Mouse (Mus musculus) embryonic facial prominence, embryonic 15.5 days (tissue): ENCODE measurements around the gene Per2. TPM values are rescaled to one million over a fixed set of nuclear protein-coding genes. Genes with fewer than 3 reads are reported as not detected.

Source experiments
- ATAC-seq: fragments of 200-750 bp; cut with Nextera tagmentation; 2 replicates; pipeline ENCODE4 v1.8.0; 2017; ENCODE audit warnings: low read depth, moderate TSS enrichment; ENCODE audit not compliant: insufficient number of reproducible peaks, low FRiP score, low TSS enrichment
- H3K27ac ChIP-seq: fragments of 300-500 bp; sonication (generic); replicated peaks from 2 replicates; pipeline ENCODE4 v1.5.1; 2015; ENCODE audit warnings: mild to moderate bottlenecking, inconsistent platforms
- H3K27me3 ChIP-seq: fragments of 300-500 bp; sonication (generic); 2 replicates; pipeline ENCODE4 v1.6.1; 2015; ENCODE audit warnings: inconsistent platforms
- H3K36me3 ChIP-seq: fragments of 300-500 bp; sonication (generic); 2 replicates; pipeline ENCODE4 v1.6.1; 2015; ENCODE audit warnings: mild to moderate bottlenecking, inconsistent platforms
- H3K4me1 ChIP-seq: fragments of 300-500 bp; sonication (generic); 2 replicates; pipeline ENCODE4 v1.6.1; 2015; ENCODE audit warnings: inconsistent platforms
- H3K4me2 ChIP-seq: fragments of 300-500 bp; sonication (generic); replicated peaks from 2 replicates; pipeline ENCODE4 v1.6.1; 2015; ENCODE audit warnings: mild to moderate bottlenecking, inconsistent platforms
- H3K4me3 ChIP-seq: fragments of 300-500 bp; sonication (generic); replicated peaks from 2 replicates; pipeline ENCODE4 v1.5.1; 2015; ENCODE audit warnings: mild to moderate bottlenecking, inconsistent platforms
- H3K9ac ChIP-seq: fragments of 300-500 bp; sonication (generic); 2 replicates; pipeline ENCODE4 v1.6.1; 2015; ENCODE audit warnings: inconsistent platforms
- H3K9me3 ChIP-seq: fragments of 300-500 bp; sonication (generic); replicated peaks from 2 replicates; pipeline ENCODE4 v1.6.1; 2016; ENCODE audit warnings: inconsistent platforms
- WGBS: fragments of 180-500 bp; shearing (Covaris S2); methylation state at CpG from one replicate; pipeline ENCODE4 v1.1.7; 2015; 5-methylcytosine and 5-hydroxymethylcytosine counted together
- polyA plus RNA-seq: library from polyadenylated mRNA; unstranded; fragments of >200 nt; fragmentation: Nextera tagmentation; extraction: Ambion mirVana; gene quantifications from 2 replicates; pipeline ENCODE4 v1.2.1, GENCODE M21; 2015

Per2 gene
- polyA plus RNA-seq, 1 experiment from 2014 or later, result 4.4 TPM

DNA sequence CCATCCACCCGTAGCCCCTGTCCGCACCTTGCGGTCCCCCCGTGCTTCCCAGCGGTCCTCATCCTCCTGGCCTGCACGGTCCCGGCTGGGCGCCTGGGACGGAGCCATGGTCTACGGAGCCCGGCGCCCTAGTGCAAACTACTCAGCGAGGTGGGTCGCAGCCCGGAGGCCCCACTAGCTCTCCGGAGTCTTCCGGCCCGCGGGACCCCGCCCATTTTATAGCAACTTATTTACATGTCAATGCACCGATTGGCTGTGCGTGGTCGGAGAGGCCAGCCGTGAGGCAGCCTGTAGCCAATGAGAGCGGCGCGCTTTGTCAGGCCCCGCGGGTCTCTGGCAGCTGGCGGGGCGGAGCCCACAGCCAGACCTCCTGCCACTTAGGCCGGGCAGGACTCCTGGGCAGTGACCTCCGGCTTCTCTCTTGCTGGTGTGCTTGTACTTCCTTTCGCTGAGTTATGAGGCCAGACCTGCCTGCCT is 46.1 kb downstream of the Per2 start:
- peak overlapping the region; percentile 84 for H3K4me3 ChIP-seq
- H3K27me3 ChIP-seq, result no peaks in the 10 kb centered on the region
- H3K4me2 ChIP-seq, result peak overlapping the region; percentile 96
- no peaks in the 10 kb centered on the region for H3K9me3 ChIP-seq
- H3K27ac ChIP-seq, result peak overlapping the region; percentile 92
- under 1% methylated on average over 34 of the region's 34 CpGs for WGBS
- H3K9ac ChIP-seq, result peak overlapping the region; percentile 74
- H3K36me3 ChIP-seq, result 0 out of 2 replicates have a peak, but pooled peaks cover 8% of the 10 kb centered on the region
- H3K4me1 ChIP-seq, result peaks cover 35% of the 10 kb centered on the region
- peak; percentile 92 for ATAC-seq

DNA sequence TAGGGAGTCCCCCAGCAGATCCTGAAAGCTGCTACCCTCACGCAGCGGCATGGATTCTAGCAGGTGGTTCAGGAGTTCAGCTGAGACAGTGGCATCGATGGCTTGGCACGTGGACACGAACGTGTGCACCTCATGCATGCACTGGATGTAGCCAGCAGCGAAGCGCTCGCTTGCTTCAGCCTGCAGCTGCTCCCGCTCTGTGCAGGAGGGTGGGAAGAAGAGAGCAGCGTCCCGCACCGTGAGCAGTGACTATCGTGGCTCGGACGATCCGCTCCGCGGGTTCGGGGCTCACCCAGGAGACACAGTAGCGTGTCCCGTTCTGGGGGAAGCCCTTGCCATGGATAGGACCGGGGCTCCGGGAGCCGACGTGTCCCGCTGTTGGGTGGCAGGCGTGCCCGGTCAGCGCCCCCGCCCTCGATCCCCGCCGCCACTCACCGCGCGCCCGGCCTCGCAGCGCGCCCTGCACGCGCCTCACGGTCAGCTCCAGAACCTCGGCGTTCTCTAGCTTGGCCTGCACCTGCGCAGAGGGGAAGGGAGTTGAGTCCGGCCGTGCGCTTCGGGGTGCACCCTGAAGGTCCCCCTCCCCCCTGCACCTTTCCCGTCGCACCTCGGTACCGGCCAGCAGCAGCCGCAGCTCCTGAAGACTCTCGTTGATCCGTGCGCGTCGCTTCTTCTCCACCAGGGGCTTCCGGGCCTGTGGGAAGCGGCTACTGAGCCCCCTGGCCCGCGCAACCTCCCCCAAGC is 46.7 kb downstream of the Per2 start:
- H3K9me3 ChIP-seq, result no peaks in the 10 kb centered on the region
- H3K27ac ChIP-seq, result peak overlapping the region; percentile 88
- peak overlapping the region; percentile 84 for H3K4me3 ChIP-seq
- peak overlapping the region; percentile 96 for H3K4me2 ChIP-seq
- H3K4me1 ChIP-seq, result peaks cover 35% of the 10 kb centered on the region
- WGBS, result 3% methylated on average over 63 of the region's 65 CpGs
- H3K36me3 ChIP-seq, result 0 out of 2 replicates have a peak, but pooled peaks cover 5% of the 10 kb centered on the region
- peak overlapping the region; percentile 74 for H3K9ac ChIP-seq
- no peaks in the 10 kb centered on the region for H3K27me3 ChIP-seq
- peak; percentile 16 for ATAC-seq

DNA sequence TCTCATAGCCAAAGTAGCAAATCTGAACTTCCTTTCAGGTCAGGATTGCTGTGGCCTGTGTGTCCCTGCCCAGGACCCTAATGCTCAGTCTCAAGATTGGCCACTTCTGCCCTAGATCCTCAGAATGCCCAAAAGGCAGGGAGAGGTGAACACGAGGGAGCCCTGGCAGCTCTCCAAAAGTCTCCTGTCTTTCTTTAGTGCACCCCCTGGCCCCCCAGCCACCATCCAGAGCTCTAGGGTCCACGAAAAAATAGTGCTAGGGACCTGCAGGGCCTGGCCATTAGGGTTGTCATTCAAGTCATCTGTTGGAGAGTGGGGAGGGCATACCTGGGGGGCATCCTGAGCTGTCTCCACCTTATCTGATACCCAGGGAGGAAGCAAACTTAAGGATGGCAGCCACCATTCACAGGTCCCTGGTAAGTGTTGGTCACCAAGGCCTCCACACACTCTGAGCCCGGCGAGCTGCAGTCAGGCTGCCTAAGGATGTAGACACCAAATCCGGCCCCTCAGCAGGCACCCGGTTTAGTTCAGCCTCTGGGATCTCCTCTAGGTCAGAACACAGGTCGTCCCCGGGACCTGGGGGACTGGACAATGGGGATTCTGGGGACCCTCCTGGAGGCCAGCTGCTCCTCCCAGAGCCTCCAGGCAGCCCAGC is 47.4 kb downstream of the Per2 start:
- Histone ChIP-seq H3K27ac (no peak overlapping the region), H3K36me3 (no peaks in the 10 kb centered on the region), H3K4me3 (peak overlapping the region; percentile 84), H3K9ac (no peak overlapping the region), H3K4me2 (peak overlapping the region; percentile 96), H3K9me3 (no peaks in the 10 kb centered on the region), H3K4me1 (peaks cover 35% of the 10 kb centered on the region), H3K27me3 (no peaks in the 10 kb centered on the region)
- ATAC-seq, result no peak
- 56% methylated on average over 8 of the region's 8 CpGs for WGBS

DNA sequence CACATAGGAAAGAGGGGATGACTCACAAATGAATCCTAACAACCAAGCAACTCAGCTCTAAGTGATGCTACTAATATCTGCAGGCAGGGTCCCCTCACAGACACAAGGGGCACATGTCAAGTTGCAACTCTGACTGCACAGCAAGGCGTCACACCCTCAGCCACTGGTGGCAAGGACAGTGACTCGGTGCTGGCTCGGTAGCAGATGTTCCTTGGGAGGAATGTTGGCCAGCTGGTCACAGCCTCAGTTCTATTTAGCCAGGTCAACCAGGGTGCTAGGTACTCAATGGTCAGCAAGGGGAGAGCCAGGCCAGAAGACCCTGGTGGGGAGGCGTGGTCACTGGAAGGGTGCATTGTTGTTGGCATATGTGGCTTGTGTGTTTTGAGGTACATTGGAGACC is 51.3 kb downstream of the Per2 start:
- Histone ChIP-seq H3K4me3 (no peak overlapping the region), H3K27me3 (peaks cover 4% of the 10 kb centered on the region), H3K4me1 (peaks cover 19% of the 10 kb centered on the region), H3K27ac (no peak overlapping the region), H3K36me3 (no peaks in the 10 kb centered on the region), H3K9me3 (no peaks in the 10 kb centered on the region), H3K9ac (no peak overlapping the region), H3K4me2 (no peak overlapping the region)
- no peak for ATAC-seq
- 80% methylated on average over 4 of the region's 4 CpGs for WGBS

DNA sequence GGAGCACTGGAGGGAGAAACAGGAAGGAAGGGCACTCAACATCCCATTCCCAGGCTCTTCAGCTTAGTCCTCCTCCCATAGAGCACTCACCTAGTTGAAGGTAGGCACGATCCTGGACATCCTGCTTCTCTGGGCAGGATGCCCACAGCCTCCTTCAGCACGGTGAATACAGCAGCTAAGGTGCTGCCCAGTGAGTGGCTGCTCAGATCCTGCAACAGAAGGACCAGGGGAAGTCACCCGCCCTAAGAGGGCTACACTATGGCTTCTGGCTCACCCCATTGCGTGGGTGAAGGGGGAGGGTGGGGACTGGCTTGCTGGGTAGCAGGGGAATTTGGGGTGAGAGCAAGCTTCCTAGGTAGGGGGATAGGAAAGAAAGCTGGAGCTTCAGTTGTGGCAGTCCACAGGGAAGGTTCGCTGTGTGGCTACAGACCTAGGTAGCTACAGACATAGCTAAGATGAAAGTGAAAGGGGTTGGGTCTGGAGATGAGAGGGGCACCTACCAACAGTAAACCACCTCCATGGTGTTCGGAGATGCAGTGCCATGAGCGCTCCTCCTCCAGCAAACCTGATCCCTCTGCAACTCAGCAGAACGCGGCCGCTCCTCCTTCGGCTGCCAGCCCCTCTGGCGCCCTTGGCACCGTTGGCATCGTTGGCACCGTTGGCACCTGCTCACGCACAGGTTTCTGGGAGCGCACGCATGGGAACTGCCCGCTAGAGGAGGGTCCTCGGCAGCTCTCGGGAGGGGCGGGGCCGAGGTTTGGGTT is 53.5 kb downstream of the Per2 start:
- H3K27me3 ChIP-seq, result peaks cover 4% of the 10 kb centered on the region
- H3K36me3 ChIP-seq, result no peaks in the 10 kb centered on the region
- WGBS, result 55% methylated on average over 23 of the region's 23 CpGs
- no peak overlapping the region for H3K27ac ChIP-seq
- no peaks in the 10 kb centered on the region for H3K9me3 ChIP-seq
- no peak overlapping the region for H3K4me3 ChIP-seq
- H3K4me2 ChIP-seq, result no peak overlapping the region
- ATAC-seq, result no peak; the same call in 1 of the 2 replicates
- 0 out of 2 replicates have a peak, but pooled peaks cover 6% of the 10 kb centered on the region for H3K4me1 ChIP-seq
- no peak overlapping the region for H3K9ac ChIP-seq

DNA sequence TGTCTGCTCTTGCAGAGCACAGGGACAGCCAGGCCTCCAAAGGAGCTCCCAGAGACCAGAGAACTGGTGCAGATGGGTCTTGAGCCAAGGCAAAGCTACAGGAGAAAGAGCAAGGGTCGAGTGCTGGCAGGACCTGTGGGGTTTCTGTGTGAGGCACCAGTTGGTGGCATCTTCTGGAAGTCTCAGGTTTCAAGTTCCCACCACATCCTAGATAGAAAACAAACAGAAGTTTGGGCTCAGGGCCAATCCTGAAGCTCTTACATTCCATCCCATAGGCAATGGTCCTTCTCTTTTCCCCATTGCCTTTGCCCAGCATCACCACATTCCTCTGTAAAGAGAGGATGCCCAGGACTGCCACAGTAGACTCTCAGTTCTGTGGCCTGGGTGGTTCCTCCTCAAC is 54.1 kb downstream of the Per2 start:
- ATAC-seq, result no peak
- WGBS, result 18% methylated on average over 1 of the region's 1 CpGs
- no peak overlapping the region for H3K4me3 ChIP-seq
- H3K27me3 ChIP-seq, result peaks cover 4% of the 10 kb centered on the region
- no peaks in the 10 kb centered on the region for H3K36me3 ChIP-seq
- H3K27ac ChIP-seq, result no peak overlapping the region
- H3K9me3 ChIP-seq, result no peaks in the 10 kb centered on the region
- no peak overlapping the region for H3K4me2 ChIP-seq
- no peak overlapping the region for H3K9ac ChIP-seq
- 0 out of 2 replicates have a peak, but pooled peaks cover 6% of the 10 kb centered on the region for H3K4me1 ChIP-seq

DNA sequence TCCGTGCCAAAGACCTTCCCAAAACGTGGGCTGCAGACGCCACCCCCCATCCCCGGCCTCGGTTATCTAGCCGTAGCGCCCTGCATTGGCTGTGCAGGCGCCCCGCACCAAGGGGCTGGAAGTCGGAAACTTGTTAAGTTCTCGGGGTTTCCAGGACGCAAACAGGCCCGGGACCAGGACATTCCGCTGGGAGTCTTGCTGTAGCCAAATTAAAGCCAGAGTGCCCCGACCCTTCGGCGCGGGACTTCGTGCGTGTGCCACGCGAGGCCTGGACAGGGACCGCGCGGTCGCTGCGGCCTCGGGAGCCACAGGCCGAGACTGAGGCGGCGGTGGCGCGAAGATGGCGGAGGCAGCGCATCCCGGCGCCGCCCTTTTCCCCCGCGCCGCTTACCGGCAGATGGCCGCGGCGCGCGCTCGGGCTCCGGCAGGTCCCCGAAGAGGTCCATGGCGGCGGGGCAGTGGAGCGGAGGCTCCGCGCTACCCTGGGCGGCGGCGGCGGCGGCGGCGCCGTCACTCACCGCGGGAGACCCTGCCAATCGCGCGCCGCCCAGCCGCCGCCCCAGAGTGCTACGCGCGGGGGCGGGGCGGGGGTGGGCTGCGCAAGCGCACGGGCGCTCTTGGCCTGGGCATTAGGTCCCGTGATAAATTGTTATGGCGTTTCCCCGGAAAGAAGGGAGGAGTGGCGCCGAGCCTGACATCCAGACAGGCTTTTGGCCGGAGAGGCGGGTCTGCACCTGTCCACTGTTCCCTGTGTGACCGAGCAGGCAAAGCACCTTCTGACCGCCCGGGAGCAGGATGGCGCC is 60.7 kb downstream of the Per2 start, which contains the start of gene Ilkap:
Ilkap (minus strand) TSS at position 556 of the 803 bp plus-strand sequence.
- Histone ChIP-seq H3K27ac (peak within 1 kb of the TSS; percentile 87), H3K4me3 (peak within 1 kb of the TSS; percentile 89), H3K9me3 (no peaks in the 10 kb centered on the region), H3K4me1 (peaks cover 22% of the 10 kb centered on the region), H3K36me3 (peaks cover 6% of the 10 kb centered on the region; the same call in 1 of the 2 replicates), H3K9ac (peak within 1 kb of the TSS; percentile 90), H3K4me2 (peak within 1 kb of the TSS; percentile 59), H3K27me3 (no peaks in the 10 kb centered on the region)
- peak; percentile 95 for ATAC-seq
- under 1% methylated on average over 84 of the region's 91 CpGs for WGBS

DNA sequence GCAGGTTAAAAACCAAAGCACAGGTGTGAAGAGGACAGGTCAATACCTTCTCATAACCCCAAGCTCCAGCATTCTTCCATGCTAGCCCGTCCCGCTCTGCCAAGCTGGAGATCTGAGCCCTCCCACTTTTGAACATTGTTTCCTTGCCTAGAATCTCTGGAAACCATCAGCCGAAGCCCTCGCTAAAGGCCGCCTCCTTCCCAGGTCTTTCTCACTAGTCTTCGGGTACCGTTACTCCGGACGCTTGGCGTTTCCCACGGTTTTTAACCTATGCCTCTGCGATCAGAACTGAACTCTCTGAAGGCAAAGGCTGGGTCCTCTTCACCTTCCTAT is 61.2 kb downstream of the Per2 start:
- Histone ChIP-seq H3K4me3 (peak overlapping the region; percentile 89), H3K27me3 (no peaks in the 10 kb centered on the region), H3K9me3 (no peaks in the 10 kb centered on the region), H3K4me1 (peaks cover 22% of the 10 kb centered on the region), H3K27ac (peak overlapping the region; percentile 87), H3K4me2 (peak overlapping the region; percentile 59), H3K9ac (peak overlapping the region; percentile 90), H3K36me3 (peaks cover 10% of the 10 kb centered on the region)
- ATAC-seq, result no peak
- WGBS, result 0% methylated on average over 12 of the region's 12 CpGs

DNA sequence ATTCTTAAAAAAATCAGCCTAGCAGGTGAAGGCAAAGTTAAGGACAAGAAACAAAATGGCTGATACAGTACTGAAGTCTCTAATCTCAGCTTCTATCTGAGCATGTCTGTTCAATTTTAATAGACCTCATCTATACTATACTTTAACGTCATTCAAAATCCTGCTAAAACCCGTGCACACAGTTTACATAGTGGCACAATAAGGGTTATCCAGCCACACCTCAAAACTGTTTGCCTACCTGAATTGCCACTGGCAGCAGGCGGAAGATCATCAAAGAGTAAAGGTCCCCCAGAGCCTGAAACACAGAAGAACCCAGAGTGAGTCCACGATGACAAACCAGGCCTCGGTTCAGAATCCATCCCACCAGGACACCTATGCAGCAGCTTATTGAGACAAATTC is 68.8 kb downstream of the Per2 start:
- Histone ChIP-seq H3K27me3 (no peaks in the 10 kb centered on the region), H3K27ac (no peak overlapping the region), H3K4me3 (no peak overlapping the region), H3K36me3 (peaks cover 74% of the 10 kb centered on the region), H3K4me1 (peaks cover 5% of the 10 kb centered on the region; the same call in 1 of the 2 replicates), H3K4me2 (no peak overlapping the region), H3K9me3 (no peaks in the 10 kb centered on the region), H3K9ac (no peak overlapping the region)
- ATAC-seq, result no peak
- 90% methylated on average over 5 of the region's 5 CpGs for WGBS

DNA sequence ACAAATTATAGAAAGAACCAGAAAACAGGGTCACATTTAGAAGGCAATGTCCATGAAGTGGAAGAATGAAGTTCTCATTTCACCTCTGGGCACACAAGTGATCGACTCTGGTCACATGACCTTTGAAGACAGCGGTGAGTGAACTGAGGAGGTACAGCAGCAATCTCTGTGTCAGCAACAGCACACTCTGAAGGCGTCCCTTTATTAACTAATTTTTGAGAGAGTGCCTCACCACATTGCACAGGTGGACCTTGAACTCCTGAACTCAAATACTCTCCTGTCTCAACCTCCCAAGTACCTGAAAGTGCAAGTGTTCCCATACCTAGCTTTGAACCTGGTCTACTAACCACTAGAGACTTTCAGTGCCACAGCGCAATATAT is 78.0 kb downstream of the Per2 start:
- peaks cover 93% of the 10 kb centered on the region for H3K36me3 ChIP-seq
- H3K4me3 ChIP-seq, result no peak overlapping the region
- no peaks in the 10 kb centered on the region for H3K4me1 ChIP-seq
- no peak overlapping the region for H3K9ac ChIP-seq
- no peak for ATAC-seq
- H3K27me3 ChIP-seq, result no peaks in the 10 kb centered on the region
- H3K4me2 ChIP-seq, result no peak overlapping the region
- WGBS, result 87% methylated on average over 4 of the region's 4 CpGs
- no peak overlapping the region for H3K27ac ChIP-seq
- no peaks in the 10 kb centered on the region for H3K9me3 ChIP-seq
